Mouse (Mus musculus) hindbrain, embryonic 14.5 days (tissue): Measurements from ENCODE around the gene Bdh1. TPM values are rescaled to one million over a fixed set of nuclear protein-coding genes. Genes with fewer than 3 reads are reported as not detected.

Source experiments
- ATAC-seq: fragments of 200-750 bp; cut with Nextera tagmentation; 2 replicates; pipeline ENCODE4 v1.8.0; 2017; ENCODE audit warnings: moderate number of reproducible peaks, mild to moderate bottlenecking, moderate TSS enrichment, moderate library complexity; ENCODE audit not compliant: low FRiP score
- DNase-seq: peaks from one replicate; pipeline ENCODE4 v3.0.0-alpha.2; 2015; ENCODE audit warnings: low spot score
- H3K27ac ChIP-seq: fragments of 300-500 bp; sonication (generic); 2 replicates; pipeline ENCODE4 v1.5.1; 2014; ENCODE audit warnings: mild to moderate bottlenecking, moderate library complexity
- H3K27me3 ChIP-seq: fragments of 300-500 bp; sonication (generic); 2 replicates; pipeline ENCODE4 v1.6.1; 2014; ENCODE audit warnings: mild to moderate bottlenecking, low read length, mixed read lengths; ENCODE audit not compliant: control insufficient read depth, insufficient read depth
- H3K36me3 ChIP-seq: fragments of 300-500 bp; sonication (generic); replicated peaks from 2 replicates; pipeline ENCODE4 v1.6.1; 2014; ENCODE audit not compliant: control insufficient read depth, insufficient read depth
- H3K4me1 ChIP-seq: fragments of 300-500 bp; sonication (generic); replicated peaks from 2 replicates; pipeline ENCODE4 v1.6.1; 2014; ENCODE audit warnings: antibody characterized with exemption, low read length, mixed read lengths; ENCODE audit not compliant: control insufficient read depth, insufficient read depth
- H3K4me2 ChIP-seq: fragments of 300-500 bp; sonication (generic); replicated peaks from 2 replicates; pipeline ENCODE4 v1.6.1; 2014; ENCODE audit warnings: mild to moderate bottlenecking, moderate library complexity
- H3K4me3 ChIP-seq: fragments of 300-500 bp; sonication (generic); replicated peaks from 2 replicates; pipeline ENCODE4 v1.5.1; 2014; ENCODE audit warnings: mild to moderate bottlenecking, low read length
- H3K9ac ChIP-seq: fragments of 300-500 bp; sonication (generic); 2 replicates; pipeline ENCODE4 v1.6.1; 2014
- H3K9me3 ChIP-seq: fragments of 300-500 bp; sonication (generic); 2 replicates; pipeline ENCODE4 v1.6.1; 2016; ENCODE audit warnings: low read length; ENCODE audit not compliant: control insufficient read depth
- WGBS: fragments of 180-500 bp; shearing (Covaris S2); extraction: QIAGEN DNeasy Blood & Tissue Kit; methylation state at CpG from one replicate; pipeline ENCODE4 v1.1.7; 2014; 5-methylcytosine and 5-hydroxymethylcytosine counted together
- polyA plus RNA-seq: library from polyadenylated mRNA; unstranded; fragments of >200 nt; fragmentation: Nextera tagmentation; extraction: Ambion mirVana; gene quantifications from 2 replicates; pipeline ENCODE4 v1.2.1, GENCODE M21; 2014

The Bdh1 gene
- polyA plus RNA-seq, 1 experiment from 2014 or later: 92.7 TPM

DNA sequence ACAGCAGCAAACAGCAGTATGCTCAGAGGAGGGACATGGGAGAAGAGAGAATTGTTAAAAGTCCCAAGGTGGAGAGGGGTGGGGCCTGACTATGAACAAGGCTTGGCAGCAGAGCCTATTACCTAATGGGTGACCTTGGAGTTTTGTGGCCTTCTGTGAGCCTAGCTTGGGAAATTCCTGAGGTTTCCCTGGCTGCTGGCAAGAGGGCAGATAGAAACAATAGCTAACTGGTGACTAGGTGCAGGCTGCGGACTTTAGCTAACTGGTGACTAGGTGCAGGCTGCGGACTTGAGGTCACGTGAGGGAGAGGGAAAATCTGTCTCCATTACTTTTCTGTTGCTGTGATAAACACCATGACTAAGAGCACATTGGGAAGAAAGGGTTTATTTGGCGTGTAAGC, 31.9 kb downstream of the Bdh1 start:
- peaks cover 72% of the 10 kb centered on the region for H3K36me3 ChIP-seq
- ATAC-seq: no peak
- WGBS: 85% methylated on average over 4 of the region's 4 CpGs

DNA sequence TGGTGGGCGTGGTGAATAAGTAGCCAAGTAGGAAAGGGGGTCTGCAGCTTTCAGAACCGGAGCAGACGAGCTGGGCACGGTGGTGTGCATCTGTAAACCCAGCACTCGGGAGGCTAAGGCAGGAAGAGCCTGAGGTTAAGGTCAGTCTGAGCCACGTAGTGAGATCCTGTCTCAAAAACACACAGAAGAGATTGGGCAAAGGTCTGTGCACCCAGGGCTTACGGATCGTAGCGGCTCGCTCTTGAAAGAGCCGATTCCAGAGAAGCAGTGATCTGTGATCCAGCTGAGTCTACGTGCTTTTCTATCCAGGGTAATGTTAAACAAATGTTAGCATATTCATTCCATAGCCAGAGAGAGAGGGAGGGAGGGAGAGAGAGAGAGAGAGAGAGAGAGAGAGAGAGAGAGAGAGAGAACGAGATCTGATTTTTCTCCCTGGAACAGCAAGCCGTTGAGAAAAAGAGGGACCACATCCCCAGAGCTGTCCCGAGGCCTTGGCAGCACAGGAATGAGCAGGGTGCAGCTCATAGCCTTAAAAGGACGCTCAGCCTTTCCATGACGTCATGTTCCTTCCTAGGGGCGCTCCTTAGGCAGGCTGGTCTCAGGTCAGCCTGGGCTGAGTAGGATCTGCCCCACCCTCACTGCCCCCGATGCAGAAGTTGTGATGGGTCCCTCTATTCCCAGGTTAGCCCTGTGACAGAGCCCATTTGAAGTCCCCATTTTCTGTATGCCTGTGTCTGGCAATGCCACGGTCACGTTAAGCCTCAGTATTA, 33.4 kb downstream of the Bdh1 start:
- Histone ChIP-seq H3K9ac (no peak overlapping the region), H3K36me3 (peaks cover 59% of the 10 kb centered on the region), H3K27me3 (no peaks in the 10 kb centered on the region), H3K9me3 (no peaks in the 10 kb centered on the region), H3K4me3 (no peak overlapping the region), H3K4me1 (0 out of 2 replicates have a peak, but pooled peaks cover 4% of the 10 kb centered on the region), H3K27ac (no peak overlapping the region), H3K4me2 (no peak overlapping the region)
- no peak for ATAC-seq
- DNase-seq: no peak
- WGBS: 74% methylated on average over 21 of the region's 21 CpGs

More for the DNA sequence above, 31.9 kb downstream of the Bdh1 start:
- Histone ChIP-seq H3K4me3 (no peak overlapping the region), H3K9me3 (no peaks in the 10 kb centered on the region), H3K4me2 (no peak overlapping the region), H3K9ac (no peak overlapping the region), H3K4me1 (0 out of 2 replicates have a peak, but pooled peaks cover 4% of the 10 kb centered on the region), H3K27me3 (no peaks in the 10 kb centered on the region), H3K27ac (no peak overlapping the region)
- DNase-seq: no peak

DNA sequence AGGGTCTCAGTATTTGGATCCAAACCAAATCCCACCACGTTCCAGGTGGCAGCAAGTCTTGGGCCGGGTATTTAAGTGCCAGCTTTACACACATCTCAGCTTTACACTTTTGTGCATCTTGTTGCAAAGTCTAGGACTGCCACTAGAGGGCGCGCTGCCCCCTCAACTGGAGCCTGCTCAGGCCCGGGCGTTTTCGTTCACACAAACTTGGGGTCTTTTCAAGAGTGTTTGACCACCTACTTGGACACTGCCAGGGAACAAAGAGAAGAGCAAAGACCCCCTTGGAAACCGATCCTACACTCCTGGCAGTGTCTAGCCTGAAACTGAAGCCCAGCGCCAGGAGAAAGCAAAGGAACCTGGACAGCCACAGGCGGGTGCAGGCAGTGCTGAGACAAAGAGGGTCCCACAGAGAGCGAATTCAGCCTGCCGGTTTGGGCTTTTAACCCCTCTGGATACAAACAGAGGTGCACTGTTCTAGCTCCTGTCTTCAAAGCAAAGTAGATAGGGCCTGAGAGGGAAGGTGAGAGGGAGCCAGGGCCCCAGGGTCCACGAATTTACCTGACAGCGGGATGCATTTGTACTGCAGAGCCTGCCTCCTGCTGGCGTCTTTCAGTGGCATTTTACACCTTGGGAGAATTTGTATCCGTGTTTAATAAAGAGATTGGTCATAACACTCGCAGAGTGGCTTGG, 36.3 kb downstream of the Bdh1 start:
- Histone ChIP-seq H3K36me3 (peaks cover 42% of the 10 kb centered on the region), H3K4me2 (peak overlapping the region; percentile 65), H3K27ac (peak overlapping the region; percentile 68), H3K9ac (peak overlapping the region; percentile 62), H3K4me1 (0 out of 2 replicates have a peak, but pooled peaks cover 4% of the 10 kb centered on the region), H3K9me3 (no peaks in the 10 kb centered on the region), H3K27me3 (no peaks in the 10 kb centered on the region), H3K4me3 (peak overlapping the region; percentile 26)
- DNase-seq (peak; percentile 94), ATAC-seq (peak; percentile 69)
- WGBS: 4% methylated on average over 17 of the region's 17 CpGs

DNA sequence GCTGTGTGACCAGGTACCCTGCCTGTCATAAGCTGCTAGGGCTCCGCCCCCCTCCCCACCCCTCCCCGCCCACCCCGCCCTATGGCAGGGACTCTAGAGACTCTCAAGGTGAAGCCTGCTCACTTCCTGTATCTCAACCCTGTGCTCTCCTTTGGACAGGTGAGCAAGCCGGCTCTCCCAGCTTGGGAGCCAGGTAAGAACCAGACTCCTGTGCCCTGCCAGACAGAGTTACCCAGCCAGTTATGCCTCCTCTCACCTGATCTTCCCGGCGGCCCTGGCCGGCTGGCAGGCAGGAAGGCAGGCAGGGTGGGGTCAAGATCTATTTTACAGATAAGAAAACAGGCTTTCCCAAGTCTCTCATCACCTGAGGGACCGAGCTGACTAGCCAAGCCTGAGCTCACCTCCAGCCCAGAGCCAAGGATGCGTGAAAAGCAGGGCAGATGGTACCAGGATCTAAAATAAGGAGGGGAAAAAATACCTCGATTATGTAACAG, 37.9 kb downstream of the Bdh1 start:
- Histone ChIP-seq H3K9me3 (no peaks in the 10 kb centered on the region), H3K27ac (no peak overlapping the region), H3K9ac (no peak overlapping the region), H3K4me1 (0 out of 2 replicates have a peak, but pooled peaks cover 4% of the 10 kb centered on the region), H3K36me3 (peaks cover 26% of the 10 kb centered on the region), H3K27me3 (no peaks in the 10 kb centered on the region), H3K4me2 (no peak overlapping the region), H3K4me3 (no peak overlapping the region)
- WGBS: 40% methylated on average over 10 of the region's 10 CpGs
- DNase-seq: no peak
- no peak for ATAC-seq

DNA sequence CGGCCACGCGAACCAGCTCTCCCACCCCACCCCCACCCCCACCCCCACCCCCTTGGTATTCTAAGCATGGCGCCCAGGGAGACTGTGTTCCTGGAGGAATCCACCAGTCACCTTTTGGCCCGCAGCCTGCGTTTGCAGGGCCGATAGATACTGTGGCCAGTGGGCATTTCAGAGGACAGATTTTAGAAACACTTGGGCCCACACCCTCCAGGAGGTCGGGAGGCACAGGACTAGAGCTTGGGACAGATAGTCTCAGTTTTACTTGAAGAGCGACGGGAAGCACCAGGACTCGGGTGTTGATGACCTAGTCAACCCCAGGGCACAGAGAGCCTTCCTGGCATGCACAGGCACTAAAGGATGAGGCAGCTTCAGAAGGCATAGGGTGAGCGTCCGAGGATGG, 38.4 kb downstream of the Bdh1 start:
- Histone ChIP-seq H3K9ac (no peak overlapping the region), H3K27me3 (no peaks in the 10 kb centered on the region), H3K36me3 (peaks cover 22% of the 10 kb centered on the region), H3K4me1 (0 out of 2 replicates have a peak, but pooled peaks cover 4% of the 10 kb centered on the region), H3K4me2 (no peak overlapping the region), H3K27ac (no peak overlapping the region), H3K4me3 (no peak overlapping the region), H3K9me3 (no peaks in the 10 kb centered on the region)
- 56% methylated on average over 13 of the region's 13 CpGs for WGBS
- ATAC-seq (no peak), DNase-seq (no peak)

DNA sequence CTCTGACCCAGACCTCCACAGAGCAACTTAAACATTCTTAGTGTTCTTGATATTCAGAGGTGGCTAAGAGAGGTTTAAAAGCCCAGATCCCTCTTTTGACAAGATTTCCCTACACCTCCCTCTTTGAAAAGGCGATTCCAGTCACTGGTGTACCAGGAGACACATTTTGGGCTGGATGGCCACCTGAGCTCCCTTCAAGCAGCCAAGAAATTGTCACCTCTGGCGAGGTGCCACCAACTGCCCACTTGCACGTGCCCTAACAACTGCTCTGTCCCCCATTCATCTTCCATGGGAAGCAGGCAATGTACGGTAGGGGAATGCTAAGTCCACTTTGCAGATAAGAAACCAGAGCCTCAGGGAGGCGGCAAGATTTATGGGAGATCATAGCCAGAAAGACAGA, 39.0 kb downstream of the Bdh1 start:
- DNase-seq: no peak
- Histone ChIP-seq H3K4me1 (0 out of 2 replicates have a peak, but pooled peaks cover 4% of the 10 kb centered on the region), H3K36me3 (peaks cover 19% of the 10 kb centered on the region), H3K27me3 (no peaks in the 10 kb centered on the region), H3K4me2 (no peak overlapping the region), H3K4me3 (no peak overlapping the region), H3K9me3 (no peaks in the 10 kb centered on the region), H3K27ac (no peak overlapping the region), H3K9ac (no peak overlapping the region)
- no peak for ATAC-seq
- WGBS: 75% methylated on average over 5 of the region's 5 CpGs

DNA sequence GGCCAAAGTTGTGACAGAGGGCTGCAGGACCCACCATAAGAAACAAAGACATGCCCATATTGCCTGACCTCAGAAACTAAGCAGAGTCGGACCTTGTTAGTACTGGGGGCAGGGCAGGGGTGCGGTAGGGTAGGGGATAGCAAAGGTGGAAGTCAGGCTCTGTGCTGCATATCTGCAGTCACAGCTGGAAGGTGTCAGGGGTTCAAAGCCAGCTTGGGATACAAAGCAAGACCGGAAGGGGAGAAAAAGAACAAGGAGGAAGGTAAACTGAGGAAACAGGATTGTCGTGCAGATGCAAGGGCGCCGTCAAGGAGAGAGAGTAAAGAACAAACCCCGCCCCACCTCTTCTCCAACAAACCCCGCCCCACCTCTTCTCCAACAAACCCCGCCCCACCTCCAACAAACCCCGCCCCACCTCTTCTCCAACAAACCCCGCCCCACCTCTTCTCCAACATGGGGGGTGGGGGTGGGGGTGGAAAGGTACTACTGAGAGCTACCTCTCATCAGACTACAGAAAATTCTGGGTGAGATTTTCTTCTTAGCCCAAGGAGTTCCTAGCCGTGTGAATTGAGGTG, 40.1 kb downstream of the Bdh1 start:
- DNase-seq (no peak), ATAC-seq (no peak)
- no peaks in the 10 kb centered on the region for H3K9me3 ChIP-seq
- no peak overlapping the region for H3K4me2 ChIP-seq
- peaks cover 8% of the 10 kb centered on the region for H3K36me3 ChIP-seq
- 0 out of 2 replicates have a peak, but pooled peaks cover 4% of the 10 kb centered on the region for H3K4me1 ChIP-seq
- no peaks in the 10 kb centered on the region for H3K27me3 ChIP-seq
- H3K9ac ChIP-seq: no peak overlapping the region
- H3K27ac ChIP-seq: no peak overlapping the region
- no peak overlapping the region for H3K4me3 ChIP-seq
- 26% methylated on average over 10 of the region's 12 CpGs for WGBS

DNA sequence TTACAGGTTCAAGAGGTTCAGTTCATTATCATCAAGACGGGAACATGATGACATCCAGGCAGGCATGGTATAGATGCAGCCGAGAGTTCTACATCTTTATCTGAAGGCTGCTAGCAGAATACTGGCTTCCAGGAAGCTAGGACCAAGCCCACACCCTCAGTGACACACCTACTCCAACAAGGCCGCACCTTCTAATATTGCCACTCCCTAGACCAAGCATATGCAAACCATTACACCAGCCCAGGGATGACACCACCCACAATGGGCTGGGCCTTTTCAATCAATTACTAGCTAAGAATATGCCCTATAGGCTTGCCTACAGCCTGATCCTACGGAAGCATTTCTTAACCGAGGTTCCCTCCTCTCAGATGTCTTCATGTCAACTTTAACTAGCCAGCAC, 42.9 kb downstream of the Bdh1 start:
- Histone ChIP-seq H3K36me3 (no peaks in the 10 kb centered on the region), H3K4me1 (no peaks in the 10 kb centered on the region), H3K4me2 (no peak overlapping the region), H3K27ac (no peak overlapping the region), H3K9me3 (no peaks in the 10 kb centered on the region), H3K27me3 (no peaks in the 10 kb centered on the region), H3K9ac (no peak overlapping the region), H3K4me3 (no peak overlapping the region)
- no peak for DNase-seq
- 89% methylated on average over 5 of the region's 5 CpGs for WGBS
- ATAC-seq: no peak

DNA sequence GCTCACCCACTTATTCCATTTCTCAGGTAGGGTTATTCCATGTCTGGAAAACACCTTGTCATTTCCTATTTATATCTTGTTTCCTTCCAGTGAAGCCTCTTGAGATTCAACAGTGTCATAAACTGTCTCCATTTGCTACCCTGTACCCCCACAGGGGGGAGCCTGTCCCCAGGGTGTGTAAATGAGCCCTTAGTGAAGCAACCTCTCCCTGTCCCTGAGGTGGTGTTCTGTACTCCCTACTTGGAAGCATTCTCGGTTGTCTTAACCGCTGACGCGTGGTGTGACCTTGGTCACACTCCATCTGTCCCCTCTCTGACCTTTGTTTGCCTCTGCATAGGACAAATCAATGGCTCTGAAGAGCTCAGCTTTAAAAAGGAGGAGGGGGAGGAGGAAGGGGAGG, 43.5 kb downstream of the Bdh1 start:
- no peak overlapping the region for H3K4me3 ChIP-seq
- H3K4me2 ChIP-seq: no peak overlapping the region
- no peak overlapping the region for H3K27ac ChIP-seq
- ATAC-seq (no peak), DNase-seq (no peak)
- H3K27me3 ChIP-seq: no peaks in the 10 kb centered on the region
- H3K36me3 ChIP-seq: no peaks in the 10 kb centered on the region
- H3K4me1 ChIP-seq: no peaks in the 10 kb centered on the region
- no peak overlapping the region for H3K9ac ChIP-seq
- no peaks in the 10 kb centered on the region for H3K9me3 ChIP-seq
- 33% methylated on average over 4 of the region's 4 CpGs for WGBS
